Mouse (Mus musculus): ENCODE data around the gene Prpsap1.
"Not testable (repeated sequence)": the region's sequence is repeated elsewhere in the genome, so short reads cannot be mapped to it uniquely, and the experiment has no call there.

The Prpsap1 gene

GRCm38 (mm10) chr11:116488207-116488606 lies 5.8 kb downstream of the Prpsap1 start:
- no peak for DNase-seq (ENCODE audit: low read depth, low spot score)

GRCm38 (mm10) chr11:116484261-116484660 lies 9.7 kb downstream of the Prpsap1 start:
- DNase-seq (ENCODE audit: low read depth, low spot score) = no peak

GRCm38 (mm10) chr11:116481776-116482175 lies 12.2 kb downstream of the Prpsap1 start:
- no peak for DNase-seq (ENCODE audit: low read depth, low spot score)

- DNase-seq (ENCODE audit: low read depth, low spot score) = no peak
Observed at GRCm38 (mm10) chr11:116480975-116481374, 13.0 kb downstream of the Prpsap1 start.

DNA sequence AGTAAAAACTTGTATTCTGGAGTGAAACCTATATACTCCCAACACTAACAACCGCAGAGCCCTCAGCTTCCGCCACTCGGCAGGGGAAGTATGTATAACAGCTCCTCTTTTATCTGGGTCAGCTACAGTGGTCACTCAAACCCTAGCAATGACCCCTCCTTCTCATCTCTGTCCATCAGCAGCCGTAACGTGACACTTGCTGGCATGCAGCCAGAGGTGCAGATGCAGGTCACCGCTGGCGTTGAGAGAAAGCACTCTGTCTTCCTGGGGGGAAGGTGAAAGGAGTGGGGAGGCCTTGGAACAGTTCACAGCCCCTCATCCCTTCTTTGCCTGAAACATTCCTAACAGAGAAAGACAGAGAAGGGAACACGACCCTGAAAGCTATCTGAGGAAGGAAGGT lies 14.2 kb downstream of the Prpsap1 start:
- no peak for DNase-seq (ENCODE audit: low read depth, low spot score)

GRCm38 (mm10) chr11:116478978-116479377 lies 15.0 kb downstream of the Prpsap1 start:
- DNase-seq (ENCODE audit: low read depth, low spot score) = no peak

DNA sequence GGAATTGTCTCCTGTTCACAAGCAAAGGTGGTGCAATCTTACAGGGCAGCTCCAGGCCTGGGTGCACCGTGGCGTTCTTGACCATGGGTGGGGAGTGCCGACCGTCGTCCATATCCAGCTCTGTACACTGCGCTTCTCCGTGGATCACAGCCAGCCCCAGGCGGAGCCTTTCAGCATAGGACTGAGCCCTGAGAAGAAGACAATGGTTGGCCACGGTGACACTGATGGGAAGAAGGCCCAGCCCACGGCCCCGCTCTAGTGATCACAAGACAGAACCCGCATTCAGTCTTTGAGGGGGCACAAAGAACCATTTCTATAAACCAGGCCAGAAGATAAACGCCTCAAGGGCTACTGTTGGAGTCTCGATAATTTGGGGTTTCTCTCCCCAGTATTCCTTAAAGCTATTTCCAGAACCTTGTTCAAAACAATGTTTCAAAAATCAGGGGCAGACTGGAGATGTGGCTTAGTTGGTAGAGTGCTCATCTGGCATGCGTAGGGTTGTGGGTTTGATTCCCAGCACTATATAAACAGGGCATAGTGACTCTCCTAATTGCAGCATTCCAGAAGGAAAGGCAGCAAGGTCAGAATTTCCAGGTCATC lies 16.7 kb downstream of the Prpsap1 start:
- DNase-seq (ENCODE audit: low read depth, low spot score) = no peak

GRCm38 (mm10) chr11:116476696-116477095 lies 17.3 kb downstream of the Prpsap1 start:
- DNase-seq (ENCODE audit: low read depth, low spot score) = no peak

- no peak for DNase-seq (ENCODE audit: low read depth, low spot score)
Observed at GRCm38 (mm10) chr11:116476041-116476440, 18.0 kb downstream of the Prpsap1 start.

- no peak for DNase-seq (ENCODE audit: low read depth, low spot score)
Observed at GRCm38 (mm10) chr11:116472275-116472674, 21.7 kb downstream of the Prpsap1 start.

- DNase-seq (ENCODE audit: low read depth, low spot score) = no peak
Observed at GRCm38 (mm10) chr11:116470896-116471295, 23.1 kb downstream of the Prpsap1 start.

DNA sequence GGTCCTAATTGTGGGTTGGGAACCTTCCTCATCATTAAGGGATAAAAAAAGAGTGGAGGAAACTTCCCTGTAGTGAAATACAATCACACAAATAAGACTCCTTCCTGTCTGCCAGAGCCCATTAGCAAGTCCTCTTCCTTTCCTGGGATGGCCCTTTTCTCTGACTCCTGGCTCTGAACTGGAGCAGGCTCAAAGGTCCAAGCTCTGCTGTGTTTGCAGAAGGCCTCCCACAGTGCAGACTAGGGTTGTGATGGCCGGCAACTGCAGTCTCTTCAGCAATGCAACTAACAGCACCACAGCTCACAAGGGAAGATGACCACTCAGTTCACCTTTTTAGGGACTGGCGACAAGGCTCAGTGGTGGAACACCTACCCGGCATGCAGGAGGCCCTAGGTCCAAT lies 23.8 kb downstream of the Prpsap1 start:
- no peak for DNase-seq (ENCODE audit: low read depth, low spot score)

- DNase-seq (ENCODE audit: low read depth, low spot score) = not testable (repeated sequence)
Observed at GRCm38 (mm10) chr11:116468338-116468737, 25.7 kb downstream of the Prpsap1 start.

DNA sequence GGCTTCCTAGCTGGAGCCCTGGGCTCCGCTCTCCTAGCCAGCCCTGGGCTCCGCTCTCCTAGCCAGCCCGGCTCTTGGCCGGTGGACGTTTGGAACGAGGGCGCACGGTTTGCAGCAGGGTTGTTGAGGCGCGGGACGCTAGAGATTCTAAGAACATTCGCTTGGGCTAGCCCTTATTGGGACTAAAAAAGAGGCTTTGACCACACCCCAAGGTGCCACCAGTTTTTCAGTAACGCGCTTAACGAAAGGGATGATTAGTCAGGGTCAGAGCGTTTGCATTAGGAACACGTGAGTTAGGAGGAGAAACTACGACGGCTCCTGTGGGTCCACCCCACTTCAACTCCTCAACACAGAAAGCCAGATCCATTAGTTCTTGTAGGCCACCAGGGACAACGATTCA lies 27.9 kb downstream of the Prpsap1 start, which contains the start of gene Qrich2:
Gene Qrich2, minus strand, starts transcription at position 101 of the 400 bp plus-strand sequence.
- DNase-seq (ENCODE audit: low read depth, low spot score) = no peak

- peak; percentile 22 for DNase-seq (ENCODE audit: low read depth, low spot score)
Observed at GRCm38 (mm10) chr11:116463833-116464232, 30.2 kb downstream of the Prpsap1 start.

DNA sequence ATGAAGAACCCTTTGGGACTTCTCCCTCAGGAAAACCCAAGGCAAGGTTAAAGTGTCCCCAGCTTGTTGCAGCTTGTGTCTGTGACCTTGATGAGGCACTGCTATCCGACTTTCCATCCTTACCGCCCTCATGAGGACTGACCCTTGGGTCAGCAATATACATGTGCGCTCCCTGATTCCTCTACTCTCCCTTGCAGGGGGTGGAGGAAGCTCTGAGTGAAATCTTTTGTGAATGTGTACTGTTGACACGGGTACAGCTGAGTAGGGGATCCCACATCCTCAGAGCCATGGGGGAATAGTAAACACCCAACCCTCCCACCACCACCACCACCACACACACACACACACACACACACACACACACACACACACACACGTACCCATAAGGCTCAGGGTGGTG lies 30.7 kb downstream of the Prpsap1 start:
- no peak for DNase-seq (ENCODE audit: low read depth, low spot score)

DNA sequence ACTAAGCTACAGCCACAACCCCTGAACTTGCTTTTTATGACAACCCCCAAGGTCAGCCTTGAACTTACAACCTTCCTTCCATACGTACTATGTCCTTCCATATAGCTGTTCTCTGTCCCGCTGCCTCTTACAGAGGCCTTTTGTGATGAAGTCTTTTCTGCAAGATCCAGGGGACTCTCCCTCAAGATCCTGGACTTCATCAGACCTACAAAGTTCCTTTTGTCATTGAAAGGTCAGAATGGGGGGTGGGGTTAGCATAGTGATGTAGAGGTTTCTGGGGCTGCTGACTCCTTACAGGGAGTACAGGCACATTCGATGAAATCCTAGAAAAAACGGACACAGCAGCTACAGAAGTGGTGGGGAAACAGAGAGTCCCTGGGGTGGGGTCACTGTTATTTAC lies 34.2 kb downstream of the Prpsap1 start:
- no peak for DNase-seq (ENCODE audit: low read depth, low spot score)

- DNase-seq (ENCODE audit: low read depth, low spot score) = no peak
Observed at GRCm38 (mm10) chr11:116456234-116456633, 37.8 kb downstream of the Prpsap1 start.

- DNase-seq (ENCODE audit: low read depth, low spot score) = no peak
Observed at GRCm38 (mm10) chr11:116453889-116454288, 40.1 kb downstream of the Prpsap1 start.

DNA sequence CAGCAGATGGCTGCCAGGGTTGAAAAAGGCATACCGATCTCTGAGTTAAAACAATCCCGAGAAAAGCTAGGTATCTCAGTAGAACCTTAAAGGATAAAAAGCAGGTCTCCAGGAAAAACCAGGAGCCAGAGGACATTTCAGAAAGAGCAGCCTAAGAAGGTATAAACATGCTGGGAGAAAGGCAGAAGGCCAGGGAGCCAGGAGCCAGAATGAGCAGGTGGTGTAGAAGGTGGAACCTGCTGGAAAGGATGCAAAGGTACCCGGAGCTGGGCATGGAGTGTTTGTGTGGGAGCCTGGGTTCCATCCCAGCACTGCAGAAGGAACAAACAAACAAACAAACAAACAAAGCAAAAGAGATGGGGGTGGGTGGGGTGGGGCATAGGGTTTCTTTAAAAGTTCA lies 44.7 kb downstream of the Prpsap1 start:
- DNase-seq (ENCODE audit: low read depth, low spot score) = no peak

- DNase-seq (ENCODE audit: low read depth, low spot score) = no peak
Observed at GRCm38 (mm10) chr11:116447822-116448221, 46.2 kb downstream of the Prpsap1 start.

- no peak for DNase-seq (ENCODE audit: low read depth, low spot score)
Observed at GRCm38 (mm10) chr11:116446308-116446887, 47.6 kb downstream of the Prpsap1 start.

GRCm38 (mm10) chr11:116445596-116446307 lies 48.2 kb downstream of the Prpsap1 start:
- peak; percentile 55 for DNase-seq (ENCODE audit: low read depth, low spot score)

Data from brain, embryonic 18.5 days (tissue).